Comparison of ENCODE assay signal across 20 mouse cellular contexts in the genomic region with DNA sequence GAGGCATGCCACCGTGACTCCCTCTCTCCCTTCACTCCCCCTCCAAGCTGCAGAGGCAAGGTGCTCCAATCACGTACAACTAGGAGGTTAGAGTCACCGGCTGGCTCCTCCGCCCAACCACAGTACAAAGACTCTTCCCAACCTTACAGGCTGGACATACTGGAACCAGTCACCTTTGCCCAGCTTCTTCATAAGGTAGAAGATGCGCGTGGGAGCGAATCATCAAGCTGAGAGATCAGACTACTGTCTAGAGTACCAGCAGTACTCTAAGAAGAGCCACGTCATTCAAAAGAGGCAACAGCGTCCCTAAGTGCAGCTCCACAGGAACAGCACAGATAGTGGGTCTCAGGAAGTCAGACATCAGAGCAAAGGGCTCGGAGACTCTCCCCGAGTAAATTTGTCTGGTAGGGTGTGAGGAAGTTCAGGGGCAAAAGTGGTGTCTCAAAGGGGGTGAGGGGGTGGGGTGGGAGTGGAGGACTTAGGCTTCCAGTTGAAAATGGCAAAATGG. TPM values are rescaled to one million over a fixed set of nuclear protein-coding genes. Genes with fewer than 3 reads are reported as not detected.
DNase-seq lines count a peak whose midpoint lies in the region; ATAC-seq and TF ChIP-seq lines count a peak whose summit lies in the region.
"Had no signal": no experiment of that assay in that cellular context is flagged by ENCODE, and none has a peak within 500 bp of the region (broad histone marks: within the 10 kb centered on the region; RNA-seq: fewer than 3 reads in every experiment).

No protein-coding gene starts in this region.

- peaks cover 0 to 1% of the 10 kb centered on the region in 2 experiments; a peak in 1 of 4 replicates for H3K27me3 ChIP-seq in MEL (ENCODE audit: control insufficient read depth in 1 of 2, insufficient read depth in 2 of 2, low read length in 2 of 2)
- H3K27me3 ChIP-seq in liver, embryonic 14.5 days (ENCODE audit: control insufficient read depth, insufficient read depth, low read length), result no peaks in the 10 kb centered on the region
- H3K27me3 ChIP-seq in small intestine, adult 2 months (ENCODE audit: control insufficient read depth, insufficient read depth, low read length), result no peaks in the 10 kb centered on the region
- H3K27me3 ChIP-seq: heart, embryonic 15.5 days had no signal

- H3K79me2 ChIP-seq in MEL (ENCODE audit: control insufficient read depth, insufficient read depth, low read length, poor library complexity), result peaks cover 3% of the 10 kb centered on the region; the same call in 1 of the 2 replicates

- intact Hi-C loops in left cerebral cortex, postnatal 36 days (cut with DNase I), result no loop called here

- TF ChIP-seq CTCF in MEL (IDR thresholded peaks at IDR 0.05 in 2 of 3, conservative IDR thresholded peaks at IDR 0.05 in 1 of 3; ENCODE audit: control insufficient read depth in 1 of 3, insufficient read depth in 1 of 3, low read depth in 2 of 3, low read length in 3 of 3, poor library complexity in 1 of 3, severe bottlenecking in 1 of 3), result peak in 1 of 3 experiments; percentile 30; a peak in 2 of 6 replicates
- no peak for TF ChIP-seq CTCF in liver, embryonic 14.5 days (IDR thresholded peaks at IDR 0.05; ENCODE audit: low read depth)
- no peak for TF ChIP-seq CTCF in small intestine, adult 2 months (IDR thresholded peaks at IDR 0.05; ENCODE audit: extremely low read depth, insufficient read length, insufficient replicate concordance, low read depth, low read length)

- peak; percentile 25 for TF ChIP-seq RAD21 in MEL (IDR thresholded peaks at IDR 0.05; ENCODE audit: low read depth, low read length)

- peak overlapping the region; percentile 83 for H3K9ac ChIP-seq in MEL (ENCODE audit: control insufficient read depth, low read depth, low read length, poor library complexity, severe bottlenecking)
- H3K9ac ChIP-seq in liver, embryonic 14.5 days (replicated peaks), result no peak overlapping the region
- H3K9ac ChIP-seq: heart, embryonic 15.5 days had no signal

- H3K9me3 ChIP-seq in MEL (replicated peaks; ENCODE audit: insufficient read depth, low read length), result no peaks in the 10 kb centered on the region
- no peaks in the 10 kb centered on the region for H3K9me3 ChIP-seq in liver, embryonic 14.5 days (ENCODE audit: control insufficient read depth, low read length)
- H3K9me3 ChIP-seq: heart, embryonic 15.5 days; limb, embryonic 10.5 days had no signal

- TF ChIP-seq EP300 in MEL (IDR thresholded peaks at IDR 0.05; ENCODE audit: low read depth in 1 of 2, low read length in 2 of 2), result no peak; a peak in 1 of 4 replicates
- no peak for TF ChIP-seq EP300 in liver, embryonic 14.5 days (IDR thresholded peaks at IDR 0.05; ENCODE audit: low read depth)

- H3K27ac ChIP-seq in MEL (ENCODE audit: control insufficient read depth, low read depth, low read length), result peak overlapping the region; percentile 96
- peak overlapping the region; percentile 99 for H3K27ac ChIP-seq in brown adipose tissue, adult 24 weeks (replicated peaks; ENCODE audit: low read depth, low read length)
- no peak overlapping the region for H3K27ac ChIP-seq in liver, embryonic 14.5 days
- H3K27ac ChIP-seq in small intestine, adult 2 months (ENCODE audit: insufficient read depth, low read depth, low read length), result 0 out of 2 replicates have a peak overlapping the region, but pooled peaks have one; percentile 3
- H3K27ac ChIP-seq: limb, embryonic 10.5 days had no signal

- peaks cover 8 to 21% of the 10 kb centered on the region in 2 experiments for H3K4me1 ChIP-seq in MEL (ENCODE audit: control insufficient read depth in 1 of 2, insufficient read depth in 2 of 2, low read length in 2 of 2)
- peaks cover 7% of the 10 kb centered on the region for H3K4me1 ChIP-seq in brown adipose tissue, adult 24 weeks (ENCODE audit: control insufficient read depth, insufficient read depth, insufficient read length, low read length)
- peaks cover 13 to 26% of the 10 kb centered on the region in 2 experiments for H3K4me1 ChIP-seq in liver, embryonic 14.5 days (replicated peaks; ENCODE audit: control insufficient read depth in 2 of 2, insufficient read depth in 2 of 2, low read length in 1 of 2)
- peaks cover 14% of the 10 kb centered on the region for H3K4me1 ChIP-seq in small intestine, adult 2 months (ENCODE audit: control insufficient read depth, insufficient read depth, insufficient read length, low read length)

- WGBS in liver, embryonic 14.5 days (ENCODE audit: insufficient replicate concordance), result 57% methylated on average over 11 of the region's 11 CpGs
- 92% methylated on average over 11 of the region's 11 CpGs for WGBS in small intestine, adult 2 months

- peak; percentile 76 for DNase-seq in MEL (ENCODE audit: low read depth, low spot score)
- no peak for DNase-seq in liver, embryonic 14.5 days (ENCODE audit: low read depth in 3 of 3, low spot score in 3 of 3)
- DNase-seq in Muller cell, postnatal 12 days (ENCODE audit: inconsistent ontology term), result no peak
- no peak for DNase-seq in cerebellum, postnatal 14 days
- no peak for DNase-seq in left cerebral cortex, postnatal 36 days (ENCODE audit: low spot score in 2 of 2)
- DNase-seq: adrenal gland, adult 2 months; cerebellum, adult 9-11 months; lung, adult 18-20 months; right cerebral cortex, postnatal 4 days had no signal

- no peak for ATAC-seq in liver, embryonic 14.5 days (ENCODE audit: insufficient read depth)
- ATAC-seq: hindbrain, embryonic 16.5 days had no signal

- peaks cover 0 to 14% of the 10 kb centered on the region in 2 experiments; a peak in 2 of 4 replicates for H3K36me3 ChIP-seq in MEL (ENCODE audit: control insufficient read depth in 1 of 2, insufficient read depth in 2 of 2, low read length in 2 of 2)
- no peaks in the 10 kb centered on the region for H3K36me3 ChIP-seq in liver, embryonic 14.5 days (replicated peaks; ENCODE audit: control insufficient read depth, insufficient read depth, low read depth)
- no peaks in the 10 kb centered on the region; the same call in 1 of the 2 replicates for H3K36me3 ChIP-seq in small intestine, adult 2 months (ENCODE audit: control insufficient read depth, insufficient read depth, low read length)
- H3K36me3 ChIP-seq: heart, embryonic 15.5 days; limb, embryonic 10.5 days had no signal

- peak overlapping the region; percentile 81 to 96 for H3K4me3 ChIP-seq in MEL (ENCODE audit: control insufficient read depth in 1 of 2, insufficient read depth in 1 of 2, low read depth in 2 of 2, low read length in 2 of 2)
- H3K4me3 ChIP-seq in brown adipose tissue, adult 24 weeks (ENCODE audit: insufficient read depth, low read depth, low read length), result peak overlapping the region; percentile 84; the same call in 1 of the 2 replicates
- H3K4me3 ChIP-seq in liver, embryonic 14.5 days (ENCODE audit: insufficient read depth in 1 of 2, low read depth in 2 of 2, low read length in 2 of 2), result no peak overlapping the region
- H3K4me3 ChIP-seq in small intestine, adult 2 months (ENCODE audit: low read depth, low read length), result no peak overlapping the region
- H3K4me3 ChIP-seq: heart, embryonic 15.5 days; limb, embryonic 10.5 days had no signal

- H3K4me2 ChIP-seq in liver, embryonic 14.5 days (ENCODE audit: low read depth), result peak overlapping the region; percentile 18; the same call in 1 of the 2 replicates

- TF ChIP-seq POLR2A in MEL (IDR thresholded peaks at IDR 0.05; ENCODE audit: control insufficient read depth in 1 of 2, insufficient read depth in 1 of 2, low read depth in 1 of 2, low read length in 2 of 2, poor library complexity in 1 of 2), result peak in 1 of 2 experiments; percentile 35; a peak in 1 of 4 replicates
- TF ChIP-seq POLR2A in small intestine, adult 2 months (IDR thresholded peaks at IDR 0.05; ENCODE audit: low read depth, low read length), result no peak

RNA-seq across cellular contexts. Expression of a gene that starts 1.3 kb away (rescaled TPM):
- total RNA-seq in MEL (2012; rRNA removed), result 2.5 TPM in 2 replicates
- 1 to 10 TPM in 1 of 2 experiments, not detected in 1; 4.0 TPM for polyA plus RNA-seq in MEL (2012; ENCODE audit: insufficient read depth in 1 of 2, insufficient read length in 2 of 2, low read depth in 1 of 2, low replicate concordance in 2 of 2, missing spikeins in 1 of 2)
- polyA plus RNA-seq in brown adipose tissue, adult 24 weeks (2012; ENCODE audit: insufficient read depth, insufficient read length, missing spikeins), result 21.6 and 38.6 TPM in 2 replicates
- polyA plus RNA-seq in liver, embryonic 14.5 days (2012; rRNA removed), result 1.6 and 1.7 TPM in 2 replicates
- polyA plus RNA-seq in liver, embryonic 14.5 days (2014; fragmentation: Nextera tagmentation; extraction: Ambion mirVana), result 2.6 and 2.9 TPM in 2 replicates
- polyA plus RNA-seq in small intestine, adult 2 months (2012; rRNA removed), result 10.3 and 51.1 TPM in 2 replicates
- total RNA-seq in left cerebral cortex, postnatal 36 days (2021), result 1 to 10 TPM; 3.1 to 3.5 TPM
- polyA plus RNA-seq: erythroblast, embryonic 14.5 days had no signal

RNA-seq across cellular contexts. Expression of a gene that starts 16.3 kb away (rescaled TPM):
- 9.4 and 10.1 TPM in 2 replicates for total RNA-seq in MEL (2012; rRNA removed)
- 10 to 100 TPM in 1 of 2 experiments, not detected in 1; 15.9 TPM for polyA plus RNA-seq in MEL (2012; ENCODE audit: insufficient read depth in 1 of 2, insufficient read length in 2 of 2, low read depth in 1 of 2, low replicate concordance in 2 of 2, missing spikeins in 1 of 2)
- polyA plus RNA-seq in brown adipose tissue, adult 24 weeks (2012; ENCODE audit: insufficient read depth, insufficient read length, missing spikeins), result 3.3 and 5.0 TPM in 2 replicates
- 5.4 and 7.2 TPM in 2 replicates for polyA plus RNA-seq in liver, embryonic 14.5 days (2012; rRNA removed)
- 4.2 and 6.3 TPM in 2 replicates for polyA plus RNA-seq in liver, embryonic 14.5 days (2014; fragmentation: Nextera tagmentation; extraction: Ambion mirVana)
- polyA plus RNA-seq in small intestine, adult 2 months (2012; rRNA removed), result 1.4 and 1.6 TPM in 2 replicates
- 1 to 10 TPM; 4.0 to 5.1 TPM for total RNA-seq in left cerebral cortex, postnatal 36 days (2021)

RNA-seq across cellular contexts. Expression of a gene that starts 49.1 kb away (rescaled TPM):
- total RNA-seq in MEL (2012; rRNA removed), result 11.7 and 13.7 TPM in 2 replicates
- polyA plus RNA-seq in MEL (2012; ENCODE audit: insufficient read depth in 1 of 2, insufficient read length in 2 of 2, low read depth in 1 of 2, low replicate concordance in 2 of 2, missing spikeins in 1 of 2), result 10 to 100 TPM in 1 of 2 experiments, not detected in 1; 24.1 TPM
- polyA plus RNA-seq in brown adipose tissue, adult 24 weeks (2012; ENCODE audit: insufficient read depth, insufficient read length, missing spikeins), result 12.4 and 13.9 TPM in 2 replicates
- polyA plus RNA-seq in liver, embryonic 14.5 days (2012; rRNA removed), result 17.4 and 21.5 TPM in 2 replicates
- 9.5 and 9.7 TPM in 2 replicates for polyA plus RNA-seq in liver, embryonic 14.5 days (2014; fragmentation: Nextera tagmentation; extraction: Ambion mirVana)
- polyA plus RNA-seq in small intestine, adult 2 months (2012; rRNA removed), result 3.3 and 4.7 TPM in 2 replicates
- total RNA-seq in left cerebral cortex, postnatal 36 days (2021), result 10 to 100 TPM; 33.4 to 34.6 TPM

RNA-seq across cellular contexts. Expression of a gene that starts 58.4 kb away (rescaled TPM):
- total RNA-seq in MEL (2012; rRNA removed), result not detected in 2 replicates
- polyA plus RNA-seq in MEL (2012; ENCODE audit: insufficient read depth in 1 of 2, insufficient read length in 2 of 2, low read depth in 1 of 2, low replicate concordance in 2 of 2, missing spikeins in 1 of 2), result not detected
- polyA plus RNA-seq in brown adipose tissue, adult 24 weeks (2012; ENCODE audit: insufficient read depth, insufficient read length, missing spikeins), result not detected in 2 replicates
- not detected in 2 replicates for polyA plus RNA-seq in liver, embryonic 14.5 days (2012; rRNA removed)
- not detected in 2 replicates for polyA plus RNA-seq in liver, embryonic 14.5 days (2014; fragmentation: Nextera tagmentation; extraction: Ambion mirVana)
- polyA plus RNA-seq in small intestine, adult 2 months (2012; rRNA removed), result not detected in 2 replicates
- not detected for total RNA-seq in left cerebral cortex, postnatal 36 days (2021)
- total RNA-seq: adrenal gland, adult 2 months; gastrocnemius, postnatal 4 days; layer of hippocampus, postnatal 14 days had no signal
- polyA plus RNA-seq: adrenal gland, adult 2 months; erythroblast, embryonic 14.5 days; frontal cortex, adult 2 months; heart, embryonic 15.5 days; hindbrain, embryonic 16.5 days; kidney, adult 2 months; limb, embryonic 10.5 days; neural tube, embryonic 14.5 days had no signal

Comparison
In these comparisons a context has a peak if more than half of its experiments do, and no peak if none do; other contexts are left out.
1. H3K4me3 ChIP-seq: peak in MEL (2 of 2) and brown adipose tissue, adult 24 weeks (single experiment); none in liver, embryonic 14.5 days (0 of 2) and small intestine, adult 2 months (single experiment).